Mouse (Mus musculus) ES-E14 (cell line): ENCODE measurements around the gene Pgghg. TPM values are rescaled to one million over a fixed set of nuclear protein-coding genes. Genes with fewer than 3 reads are reported as not detected.
"Not testable (repeated sequence)": the region's sequence is repeated elsewhere in the genome, so short reads cannot be mapped to it uniquely, and the experiment has no call there.

Source experiments
- DNase-seq: peaks from one replicate; pipeline ENCODE4 v3.0.0-alpha.2; 2013; ENCODE audit warnings: low read depth, low spot score
- H3K27ac ChIP-seq: 2 replicates; pipeline ENCODE4 v1.5.1; 2012; ENCODE audit warnings: low read depth, mild to moderate bottlenecking, low read length, moderate library complexity, mixed read lengths; ENCODE audit not compliant: poor library complexity, insufficient read depth, severe bottlenecking
- H3K36me3 ChIP-seq: 2 replicates; pipeline ENCODE4 v1.6.1; 2012; ENCODE audit warnings: mild to moderate bottlenecking, low read length, moderate library complexity, mixed read lengths; ENCODE audit not compliant: control insufficient read depth, poor library complexity, insufficient read depth, severe bottlenecking
- H3K4me1 ChIP-seq, 2 experiments: fragments of 150-350 bp in 1 of 2; sonication (generic) in 1 of 2; 2 replicates each; pipeline ENCODE4 v1.6.1; 2012; ENCODE audit warnings: low read length in 2 of 2, mild to moderate bottlenecking in 1 of 2, mixed read lengths in 1 of 2; ENCODE audit not compliant: control insufficient read depth in 2 of 2, insufficient read depth in 2 of 2, poor library complexity in 1 of 2
- H3K4me3 ChIP-seq, 2 experiments: fragments of 150-350 bp in 1 of 2; sonication (generic) in 1 of 2; 2 replicates each; pipeline ENCODE4 v1.5.1; 2012; ENCODE audit warnings: low read length in 2 of 2, low read depth in 1 of 2, mild to moderate bottlenecking in 1 of 2, mixed read lengths in 1 of 2; ENCODE audit not compliant: insufficient read depth in 1 of 2, poor library complexity in 1 of 2, severe bottlenecking in 1 of 2
- H3K9ac ChIP-seq: 2 replicates; pipeline ENCODE4 v1.6.1; 2012; ENCODE audit warnings: low read depth, mild to moderate bottlenecking, low read length, mixed read lengths; ENCODE audit not compliant: poor library complexity, insufficient read depth, severe bottlenecking
- H3K9me3 ChIP-seq: fragments of 150-350 bp; sonication (generic); 2 replicates; pipeline ENCODE4 v1.6.1; 2012; ENCODE audit warnings: low read depth, mild to moderate bottlenecking, low read length; ENCODE audit not compliant: control insufficient read depth, insufficient read depth
- CHD2 ChIP-seq: IDR thresholded peaks from 2 replicates; pipeline ENCODE4 v1.6.1; 2014; ENCODE audit warnings: mild to moderate bottlenecking, low read depth, low read length, inconsistent platforms
- HCFC1 ChIP-seq: IDR thresholded peaks from 2 replicates; pipeline ENCODE4 v1.6.1; 2012; ENCODE audit warnings: low read length, inconsistent platforms, borderline replicate concordance; ENCODE audit not compliant: insufficient read depth
- MAFK ChIP-seq: IDR thresholded peaks from 2 replicates; pipeline ENCODE4 v1.6.1; 2014; ENCODE audit warnings: mild to moderate bottlenecking, low read depth, low read length, inconsistent platforms; ENCODE audit not compliant: insufficient read depth
- ZC3H11A ChIP-seq: IDR thresholded peaks from 2 replicates; pipeline ENCODE4 v1.6.1; 2012; ENCODE audit warnings: low read depth, mild to moderate bottlenecking, inconsistent platforms, low read length, borderline replicate concordance
- ZNF384 ChIP-seq: IDR thresholded peaks from 2 replicates; pipeline ENCODE4 v1.6.1; 2012; ENCODE audit warnings: low read depth, low read length, inconsistent platforms
- in situ Hi-C, 2 experiments: fragments of 600-800 bp; cut with MboI; formaldehyde crosslinking; loops; one replicate each; pipeline ENCODE4 v1.15.1; 2025; ENCODE audit warnings: low sequenced_read_pairs in 2 of 2, inconsistent platforms in 1 of 2; ENCODE audit not compliant: unreplicated experiment in 2 of 2
- total RNA-seq: library from RNA; depleted of rRNA; stranded (reverse); fragments of 300-350 nt; gene quantifications from 2 replicates; pipeline ENCODE4 v1.2.3, GENCODE M21; 2012

The Pgghg gene
- total RNA-seq, 1 experiment = 10.0 TPM

- in situ Hi-C loops, H3K4me3 ChIP-seq, DNase-seq, H3K9ac ChIP-seq, H3K9me3 ChIP-seq, H3K36me3 ChIP-seq: not testable (repeated sequence)
- 0 out of 2 replicates have a peak, but pooled peaks have one; percentile 20 for TF ChIP-seq MAFK
- H3K27ac ChIP-seq = peak overlapping the region; percentile 66; the same call in 1 of the 2 replicates
- peaks cover 14 to 23% of the 10 kb centered on the region in 2 experiments for H3K4me1 ChIP-seq
Observed at GRCm38 (mm10) chr7:140976720-140977119, 35.5 kb downstream of the Pgghg start.

- Histone ChIP-seq H3K9me3 (no peaks in the 10 kb centered on the region), H3K9ac (no peak overlapping the region), H3K4me3 (no peak overlapping the region), H3K36me3 (no peaks in the 10 kb centered on the region), H3K4me1 (peaks cover 2 to 7% of the 10 kb centered on the region in 2 experiments; a peak in 3 of 4 replicates), H3K27ac (no peak overlapping the region)
- in situ Hi-C loops = no loop called here
- TF ChIP-seq HCFC1 = no peak
- DNase-seq = no peak
Observed at GRCm38 (mm10) chr7:140981704-140982103, 40.5 kb downstream of the Pgghg start.

DNA sequence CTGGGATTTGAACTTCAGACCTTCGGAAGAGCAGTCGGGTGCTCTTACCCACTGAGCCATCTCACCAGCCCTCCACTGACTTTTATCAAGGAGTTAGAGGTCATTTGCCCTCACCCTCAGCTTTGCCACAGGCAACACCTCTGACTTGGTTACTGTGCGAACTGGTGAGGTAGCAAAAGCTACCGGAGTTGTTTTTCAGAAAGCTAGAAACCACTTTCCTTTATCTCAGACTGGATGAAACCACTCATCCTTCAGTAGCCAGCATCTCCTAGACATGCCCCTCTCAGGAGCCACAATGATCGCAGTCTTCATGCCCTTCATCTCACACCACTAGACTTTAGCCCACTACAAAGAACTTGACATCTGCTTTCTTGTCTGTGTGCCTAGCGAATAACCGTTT lies 41.8 kb downstream of the Pgghg start:
- no peak for DNase-seq
- no peaks in the 10 kb centered on the region for H3K9me3 ChIP-seq
- TF ChIP-seq MAFK (no peak), CHD2 (no peak), ZNF384 (no peak), HCFC1 (no peak), ZC3H11A (no peak)
- no peak overlapping the region for H3K4me3 ChIP-seq
- H3K9ac ChIP-seq = no peak overlapping the region
- in situ Hi-C loops = no loop called here
- no peak overlapping the region for H3K27ac ChIP-seq
- H3K4me1 ChIP-seq = peaks cover 0 to 10% of the 10 kb centered on the region in 2 experiments; a peak in 3 of 4 replicates
- H3K36me3 ChIP-seq = no peaks in the 10 kb centered on the region

- in situ Hi-C loops = no loop called here
Observed at GRCm38 (mm10) chr7:140987182-140988138, 46.3 kb downstream of the Pgghg start.

More at GRCm38 (mm10) chr7:140987182-140988138, 46.3 kb downstream of the Pgghg start:
- no peak overlapping the region for H3K27ac ChIP-seq
- TF ChIP-seq MAFK = no peak
- TF ChIP-seq ZC3H11A = no peak
- TF ChIP-seq CHD2 = no peak
- no peak for TF ChIP-seq HCFC1
- no peak for TF ChIP-seq ZNF384
- peaks cover 7 to 37% of the 10 kb centered on the region in 2 experiments for H3K4me1 ChIP-seq
- H3K9me3 ChIP-seq = no peaks in the 10 kb centered on the region
- DNase-seq = no peak
- no peak overlapping the region for H3K9ac ChIP-seq
- H3K4me3 ChIP-seq = no peak overlapping the region
- no peaks in the 10 kb centered on the region for H3K36me3 ChIP-seq
